Mouse (Mus musculus): Measurements from ENCODE around the gene Gdf2. TPM values are rescaled to one million over a fixed set of nuclear protein-coding genes. Genes with fewer than 3 reads are reported as not detected.

The Gdf2 gene
- total RNA-seq, 2 experiments from 2014 or later, result not detected

- no peak for TF ChIP-seq CTCF (conservative IDR thresholded peaks at IDR 0.05)
- DNase-seq (ENCODE audit: low spot score in 2 of 2), result peak in 1 of 2 experiments; percentile 19
Observed at GRCm38 (mm10) chr14:33974752-33975151, 33.9 kb downstream of the Gdf2 start.

GRCm38 (mm10) chr14:33977748-33978147 lies 36.9 kb downstream of the Gdf2 start:
- no peak for TF ChIP-seq CTCF (conservative IDR thresholded peaks at IDR 0.05)
- Histone ChIP-seq H3K27ac (peak overlapping the region; percentile 70), H3K4me3 (peak overlapping the region; percentile 44)
- no peak for DNase-seq (ENCODE audit: low spot score in 2 of 2)

More at GRCm38 (mm10) chr14:33974752-33975151, 33.9 kb downstream of the Gdf2 start:
- H3K4me3 ChIP-seq, result no peak overlapping the region
- H3K27ac ChIP-seq, result 0 out of 2 replicates have a peak overlapping the region, but pooled peaks have one; percentile 43

- H3K27ac ChIP-seq, result peak within 1 kb of the TSS; percentile 70
Observed at GRCm38 (mm10) chr14:33978604-33979059, 37.8 kb downstream of the Gdf2 start, which contains the start of gene Zfp488. Gene Zfp488 (minus strand): TSS chr14:33978764.

GRCm38 (mm10) chr14:33989201-33989600 lies 48.4 kb downstream of the Gdf2 start:
- no peak for DNase-seq (ENCODE audit: low spot score in 2 of 2)
- H3K27ac ChIP-seq, result no peak overlapping the region
- TF ChIP-seq CTCF (conservative IDR thresholded peaks at IDR 0.05), result no peak
- no peak overlapping the region for H3K4me3 ChIP-seq

More at GRCm38 (mm10) chr14:33978604-33979059, 37.8 kb downstream of the Gdf2 start, which contains the start of gene Zfp488:
- peak within 1 kb of the TSS; percentile 44 for H3K4me3 ChIP-seq
- DNase-seq (ENCODE audit: low spot score in 2 of 2), result peak in 1 of 2 experiments; percentile 16
- no peak for TF ChIP-seq CTCF (conservative IDR thresholded peaks at IDR 0.05)

GRCm38 (mm10) chr14:33991971-33992370 lies 51.1 kb downstream of the Gdf2 start:
- no peak for DNase-seq (ENCODE audit: low spot score in 2 of 2)
- H3K4me3 ChIP-seq, result no peak overlapping the region
- no peak overlapping the region for H3K27ac ChIP-seq
- TF ChIP-seq CTCF (conservative IDR thresholded peaks at IDR 0.05), result no peak

- H3K4me3 ChIP-seq, result no peak overlapping the region
- no peak for TF ChIP-seq CTCF (conservative IDR thresholded peaks at IDR 0.05)
- no peak for DNase-seq (ENCODE audit: low spot score in 2 of 2)
- H3K27ac ChIP-seq, result no peak overlapping the region
Observed at GRCm38 (mm10) chr14:33993051-33993450, 52.2 kb downstream of the Gdf2 start.

- no peak for TF ChIP-seq CTCF (conservative IDR thresholded peaks at IDR 0.05)
- no peak for DNase-seq (ENCODE audit: low spot score in 2 of 2)
- no peak overlapping the region for H3K27ac ChIP-seq
- no peak overlapping the region for H3K4me3 ChIP-seq
Observed at GRCm38 (mm10) chr14:33993521-33994289, 52.9 kb downstream of the Gdf2 start.

Other genes starting within 250 kb of the Gdf2 start
- 1 to 10 TPM; 5.4 to 5.5 TPM for gene Gdf10, start 17.5 kb upstream of the Gdf2 start, total RNA-seq (2021)
- gene Rbp3, start 13.0 kb downstream of the Gdf2 start, total RNA-seq (2021), result not detected
- 1 to 10 TPM; 4.3 to 5.0 TPM for gene Zfp488, start 37.7 kb downstream of the Gdf2 start, total RNA-seq (2021)
- not detected for gene Gm30083, start 74.1 kb downstream of the Gdf2 start, total RNA-seq (2021)
- gene Gm5460, start 75.7 kb downstream of the Gdf2 start, total RNA-seq (2021), result not detected
- gene Antxrl, start 111.7 kb downstream of the Gdf2 start, total RNA-seq (2021), result not detected
- gene Anxa8, start 144.9 kb downstream of the Gdf2 start, total RNA-seq (2021), result under 1 TPM; 0.47 to 0.61 TPM
- gene A630023A22Rik, start 161.7 kb downstream of the Gdf2 start, total RNA-seq (2021), result not detected
- not detected for gene Npy4r, start 211.4 kb downstream of the Gdf2 start, total RNA-seq (2021)

Data from layer of hippocampus, adult 2 months (tissue).